Mouse (Mus musculus): ENCODE measurements around the gene Mpeg1.

Gene Mpeg1

DNA sequence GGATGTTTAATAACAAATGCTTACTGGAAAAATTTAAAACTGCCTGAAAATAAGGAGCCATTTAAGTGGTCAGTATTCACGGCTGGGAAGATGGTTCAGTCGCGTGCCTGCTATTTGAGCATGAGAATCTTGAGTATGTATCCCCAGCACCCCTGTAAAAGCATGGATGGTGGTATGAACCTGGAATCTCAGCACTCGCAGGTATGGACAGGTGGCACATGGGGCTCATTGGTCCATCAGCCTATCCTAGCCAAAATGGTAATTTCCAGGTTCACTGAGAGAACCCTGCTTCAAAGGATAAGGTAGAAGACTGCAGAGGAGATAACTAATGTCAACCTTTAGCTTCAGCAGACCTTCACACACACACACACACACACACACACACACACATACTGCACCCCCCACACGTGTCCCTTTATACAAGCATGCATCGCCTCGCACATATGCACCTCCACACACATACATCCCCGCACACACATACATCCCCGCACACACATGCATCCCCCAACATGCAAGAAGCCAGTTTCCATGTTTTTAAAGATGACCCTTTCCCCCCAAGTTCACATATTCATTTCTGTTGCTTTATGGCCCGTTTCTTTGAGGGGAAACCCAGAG lies 5.1 kb downstream of the Mpeg1 start:
- DNase-seq: peak in 1 of 2 experiments; percentile 2

DNA sequence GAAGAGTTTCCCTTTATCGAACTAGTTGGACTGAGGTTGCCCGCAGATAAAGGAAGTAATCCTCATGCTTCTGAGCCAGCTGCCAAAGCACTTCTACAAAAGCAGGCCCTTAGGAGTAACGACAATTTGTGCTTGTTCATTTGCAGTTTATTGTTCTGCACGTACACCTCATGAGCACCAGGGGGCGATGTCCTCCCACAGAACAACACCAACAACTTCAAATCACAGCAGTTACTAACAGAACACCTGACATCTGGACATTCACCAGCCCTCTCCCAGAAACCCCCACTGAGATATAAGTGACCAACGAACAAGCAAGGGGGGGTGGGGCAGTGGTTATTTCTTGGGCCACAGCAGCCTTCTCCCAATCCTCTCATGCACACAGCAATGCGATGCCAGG lies 5.6 kb downstream of the Mpeg1 start:
- DNase-seq: peak; percentile 42 to 62

- DNase-seq: peak in 1 of 2 experiments; percentile 26
Measured at GRCm38 (mm10) chr19:12467436-12467835, 6.9 kb downstream of the Mpeg1 start.

- no peak for DNase-seq
Measured at GRCm38 (mm10) chr19:12471866-12472265, 11.3 kb downstream of the Mpeg1 start.

GRCm38 (mm10) chr19:12472381-12472976 lies 11.9 kb downstream of the Mpeg1 start:
- no peak for DNase-seq

DNA sequence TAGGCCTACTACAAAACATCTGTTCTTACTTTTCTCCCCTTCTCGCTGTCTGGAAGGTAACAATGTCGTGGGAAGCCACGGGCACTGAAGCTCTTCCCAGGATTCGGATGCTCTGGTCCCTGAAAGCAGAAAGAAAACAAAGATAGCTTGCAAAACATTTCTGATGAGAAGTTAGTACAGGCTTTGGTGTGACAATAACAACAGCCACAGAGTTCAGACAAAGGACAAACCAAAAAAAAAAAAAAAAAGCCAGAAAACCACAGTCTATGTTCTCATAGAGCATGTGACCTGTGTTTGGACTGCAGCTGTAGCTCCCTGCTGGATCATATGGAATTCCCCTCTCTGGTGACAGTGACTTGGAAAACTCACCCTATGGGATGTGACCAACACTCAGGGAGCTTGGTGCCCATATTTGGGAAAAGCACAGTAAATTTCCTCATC lies 12.6 kb downstream of the Mpeg1 start:
- no peak for DNase-seq

DNA sequence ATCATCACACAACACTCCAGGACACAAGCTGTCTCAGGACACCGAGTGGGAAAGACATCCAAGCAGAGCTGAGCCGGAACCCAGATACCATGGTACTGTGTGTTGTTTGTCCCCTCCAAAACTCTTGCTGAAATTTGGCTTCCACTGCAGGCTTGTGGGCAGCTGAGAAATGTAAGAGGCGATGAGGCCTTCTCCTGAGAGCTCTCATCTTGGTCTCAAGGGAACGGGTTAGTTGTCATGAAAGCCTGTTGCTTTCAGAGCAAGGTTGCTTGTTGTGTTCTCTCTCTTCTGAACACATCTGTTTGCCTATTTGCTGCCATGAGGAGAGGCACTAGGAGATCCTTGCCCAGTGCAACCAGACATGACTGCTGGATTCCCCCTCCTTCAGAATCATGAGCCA lies 13.4 kb downstream of the Mpeg1 start:
- no peak for DNase-seq

- peak; percentile 56 to 61 for DNase-seq
Measured at GRCm38 (mm10) chr19:12475380-12476250, 15.0 kb downstream of the Mpeg1 start.

DNA sequence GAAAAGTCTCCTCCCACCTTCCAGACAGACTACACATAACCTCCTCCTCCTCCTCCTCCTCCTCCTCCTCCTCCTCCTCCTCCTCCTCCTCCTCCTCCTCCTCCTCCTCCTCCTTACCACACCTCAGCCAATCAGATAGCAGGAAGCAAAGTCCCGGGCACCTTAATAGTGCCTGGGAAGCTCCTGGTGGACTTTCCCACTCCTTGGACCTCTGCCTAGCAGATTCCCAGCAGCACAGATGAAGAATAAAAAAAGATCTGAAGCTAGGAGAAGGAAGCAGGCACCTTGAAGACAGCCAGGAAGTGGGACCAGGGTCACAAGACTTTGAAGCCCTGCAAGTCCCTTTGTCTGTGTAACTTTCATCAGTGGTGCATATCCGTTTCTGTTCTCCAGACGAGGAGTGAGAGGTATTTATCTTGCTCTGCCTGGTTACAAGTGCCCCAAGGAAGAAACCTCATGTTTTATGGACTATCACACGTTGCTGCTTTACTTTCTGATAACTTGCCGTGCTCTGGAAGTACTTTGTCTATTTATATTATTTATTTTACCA lies 16.2 kb downstream of the Mpeg1 start:
- no peak for DNase-seq

GRCm38 (mm10) chr19:12478369-12478768 lies 17.8 kb downstream of the Mpeg1 start:
- no peak for DNase-seq

GRCm38 (mm10) chr19:12483782-12484181 lies 23.2 kb downstream of the Mpeg1 start:
- no peak for DNase-seq

GRCm38 (mm10) chr19:12484210-12484609 lies 23.6 kb downstream of the Mpeg1 start:
- DNase-seq: no peak

DNA sequence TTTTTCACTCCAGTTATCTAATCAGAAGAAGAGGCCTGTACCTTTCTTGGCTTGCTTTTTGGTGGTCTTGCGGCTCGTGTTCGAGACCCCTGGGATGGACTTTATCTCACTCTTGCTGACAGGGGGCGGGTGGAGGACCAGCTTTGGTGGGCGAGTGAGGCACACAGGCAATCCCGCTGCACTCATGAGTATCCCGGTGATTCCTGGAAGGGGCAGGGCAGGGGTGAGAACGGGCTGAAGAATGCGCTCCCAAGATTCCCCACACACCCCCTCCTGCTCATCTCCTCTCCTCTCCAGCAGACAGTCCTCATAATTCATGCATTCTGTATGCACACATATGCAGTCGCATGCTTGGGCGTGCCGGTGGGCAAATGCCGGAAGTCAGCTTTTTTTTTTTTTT lies 24.6 kb downstream of the Mpeg1 start:
- DNase-seq: no peak

- DNase-seq: no peak
Measured at GRCm38 (mm10) chr19:12485631-12486030, 25.1 kb downstream of the Mpeg1 start.

GRCm38 (mm10) chr19:12486875-12487274 lies 26.3 kb downstream of the Mpeg1 start:
- no peak for DNase-seq

DNA sequence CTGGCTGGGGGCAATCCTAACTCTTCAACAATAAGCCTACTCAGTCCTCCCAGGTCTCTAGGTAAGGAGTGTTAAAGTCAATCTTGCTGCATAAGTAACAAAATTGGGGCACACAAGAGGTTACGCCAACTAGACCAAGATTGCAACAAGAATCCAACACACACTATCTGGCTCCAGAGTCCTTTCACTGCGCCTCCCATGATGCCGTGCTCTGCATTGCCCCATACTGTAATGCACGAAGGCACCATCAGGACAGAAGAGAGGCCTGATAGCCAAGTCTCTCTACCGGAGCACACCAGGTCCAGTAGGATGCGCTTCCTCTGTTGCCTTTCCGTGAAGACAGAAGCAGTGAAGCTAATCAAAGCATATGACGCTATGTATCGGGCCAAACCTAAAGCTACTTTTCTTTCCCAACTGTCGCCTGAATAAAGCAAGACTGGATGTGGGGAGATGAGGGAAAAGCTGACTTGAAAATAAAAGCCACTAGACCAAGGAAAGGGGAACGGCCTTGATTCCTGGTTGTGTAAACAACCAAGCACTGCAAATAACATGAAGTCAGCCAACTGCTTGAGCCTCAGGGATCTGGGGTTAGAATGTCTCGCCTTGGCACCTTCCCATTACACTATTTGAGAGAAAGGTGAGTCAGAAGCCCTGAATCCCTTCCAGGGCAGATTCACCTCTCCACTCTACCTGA lies 27.1 kb downstream of the Mpeg1 start:
- no peak for DNase-seq

- DNase-seq: no peak
Measured at GRCm38 (mm10) chr19:12488205-12488966, 27.8 kb downstream of the Mpeg1 start.

- DNase-seq: no peak
Measured at GRCm38 (mm10) chr19:12488969-12489674, 28.5 kb downstream of the Mpeg1 start.

DNA sequence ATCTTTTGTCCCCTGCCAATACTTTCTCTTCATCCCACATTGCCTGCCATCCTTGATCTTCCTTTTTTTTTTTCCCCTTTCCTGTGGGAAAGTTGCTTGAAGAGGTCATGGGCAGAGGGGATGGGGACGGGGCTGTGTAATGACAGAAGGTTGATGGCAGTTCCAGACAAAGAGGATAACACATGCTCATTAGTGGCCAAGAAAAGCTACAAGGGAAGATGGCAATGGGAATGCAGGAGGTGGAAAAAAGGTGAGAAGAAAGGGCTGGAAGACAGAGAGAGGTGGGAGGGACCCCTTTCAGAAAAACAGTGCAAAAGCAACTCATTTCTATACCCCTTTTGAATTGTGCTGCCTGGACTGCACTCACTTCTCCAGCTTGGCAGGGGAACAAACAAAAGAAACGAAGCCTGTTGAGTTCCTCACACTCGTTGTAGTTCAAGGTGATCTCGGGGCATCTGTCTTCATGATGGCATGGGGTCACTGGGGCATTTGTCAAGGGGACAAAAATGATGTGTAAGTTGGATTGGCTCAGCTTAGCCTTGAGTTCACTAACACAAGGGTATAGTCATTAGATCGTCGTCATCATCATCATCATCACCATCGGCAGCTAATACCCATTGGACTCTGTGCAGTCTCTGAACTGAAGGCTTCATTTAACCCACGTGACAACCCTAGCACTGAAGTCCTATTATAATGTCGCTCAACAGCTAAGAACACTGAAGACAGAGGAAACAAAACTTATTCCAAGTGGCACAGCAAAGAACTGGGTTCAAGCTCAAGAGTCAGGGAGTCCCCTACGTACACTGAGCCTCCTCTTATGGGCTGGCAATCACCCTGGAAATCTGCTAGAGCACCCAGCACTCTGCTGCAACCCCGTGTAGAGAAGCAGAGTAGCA lies 29.3 kb downstream of the Mpeg1 start:
- DNase-seq: no peak

DNA sequence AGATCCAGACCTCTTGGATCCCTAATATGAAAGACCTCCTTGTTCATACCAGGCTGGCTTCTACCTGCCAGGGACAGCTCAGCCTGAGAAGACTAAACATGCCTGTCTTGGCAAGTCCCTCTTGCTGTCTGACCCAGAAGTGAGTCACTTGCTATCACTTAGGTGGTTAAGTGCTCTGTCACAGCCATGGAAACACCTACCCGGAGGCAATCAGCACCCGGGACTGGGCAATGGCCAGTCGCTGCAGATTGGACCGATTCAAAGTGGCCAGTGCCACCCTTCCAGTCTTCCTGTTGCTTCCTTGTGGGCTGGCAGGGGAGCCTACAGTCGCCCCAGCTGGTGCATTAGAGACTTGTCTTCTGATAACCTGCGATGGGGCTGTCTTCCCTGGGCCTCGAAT lies 31.1 kb downstream of the Mpeg1 start:
- DNase-seq: no peak

Data from spleen, adult 18-20 months (tissue).